Mouse (Mus musculus) heart, postnatal 4 days (tissue): ENCODE results near the gene Hipk4. TPM values are rescaled to one million over a fixed set of nuclear protein-coding genes. Genes with fewer than 3 reads are reported as not detected.
"Not testable (repeated sequence)": the region's sequence is repeated elsewhere in the genome, so short reads cannot be mapped to it uniquely, and the experiment has no call there.

Experiments
- DNase-seq: peaks from one replicate; pipeline ENCODE4 v3.0.0; 2021
- total RNA-seq, 2 experiments: library from RNA; stranded (reverse); gene quantifications; 2 replicates each; pipeline ENCODE4 v1.2.3; 2021

Hipk4 gene
- total RNA-seq, 2 experiments from 2014 or later, result 0.83 to 1.0 TPM

GRCm38 (mm10) chr7:27494659-27495367 is 28.3 kb upstream of the Hipk4 start:
- DNase-seq, result not testable (repeated sequence)

GRCm38 (mm10) chr7:27499036-27499435 is 24.0 kb upstream of the Hipk4 start, which contains the start of gene Prx:
Gene Prx (plus strand): TSS chr7:27499324.
- no peak for DNase-seq

GRCm38 (mm10) chr7:27501620-27502019 is 21.4 kb upstream of the Hipk4 start:
- peak; percentile 39 for DNase-seq

GRCm38 (mm10) chr7:27506765-27507370 is 16.2 kb upstream of the Hipk4 start:
- no peak for DNase-seq

- DNase-seq, result peak; percentile 99
Observed at GRCm38 (mm10) chr7:27507711-27508647, 15.1 kb upstream of the Hipk4 start.

- DNase-seq, result peak; percentile 76
Observed at GRCm38 (mm10) chr7:27508648-27509005, 14.4 kb upstream of the Hipk4 start.

GRCm38 (mm10) chr7:27510809-27511208 is 12.3 kb upstream of the Hipk4 start:
- DNase-seq, result no peak

GRCm38 (mm10) chr7:27514961-27515360 is 8.1 kb upstream of the Hipk4 start:
- no peak for DNase-seq

- no peak for DNase-seq
Observed at GRCm38 (mm10) chr7:27518314-27518713, 4.8 kb upstream of the Hipk4 start.

- DNase-seq, result no peak
Observed at GRCm38 (mm10) chr7:27520104-27520503, 3.0 kb upstream of the Hipk4 start.

- DNase-seq, result no peak
Observed at GRCm38 (mm10) chr7:27520599-27520998, 2.5 kb upstream of the Hipk4 start.

GRCm38 (mm10) chr7:27523805-27524204 is 738 bp downstream of the Hipk4 start:
- no peak for DNase-seq

GRCm38 (mm10) chr7:27526039-27526827 is 3.2 kb downstream of the Hipk4 start:
- peak; percentile 83 for DNase-seq

GRCm38 (mm10) chr7:27529070-27529469 is 6.0 kb downstream of the Hipk4 start:
- no peak for DNase-seq

- DNase-seq, result no peak
Observed at GRCm38 (mm10) chr7:27530937-27531336, 7.9 kb downstream of the Hipk4 start.

- DNase-seq, result no peak
Observed at GRCm38 (mm10) chr7:27531707-27532106, 8.6 kb downstream of the Hipk4 start.

- DNase-seq, result no peak
Observed at GRCm38 (mm10) chr7:27532480-27533050, 9.5 kb downstream of the Hipk4 start.

- no peak for DNase-seq
Observed at GRCm38 (mm10) chr7:27535386-27535785, 12.3 kb downstream of the Hipk4 start.

GRCm38 (mm10) chr7:27536618-27537017 is 13.6 kb downstream of the Hipk4 start:
- DNase-seq, result no peak

- DNase-seq, result no peak
Observed at GRCm38 (mm10) chr7:27537998-27538397, 14.9 kb downstream of the Hipk4 start.

- no peak for DNase-seq
Observed at GRCm38 (mm10) chr7:27538797-27539196, 15.7 kb downstream of the Hipk4 start.

- DNase-seq, result no peak
Observed at GRCm38 (mm10) chr7:27540521-27540920, 17.5 kb downstream of the Hipk4 start.
